Mouse (Mus musculus) adrenal gland, adult 18-20 months (tissue): ENCODE measurements around the gene Rtkn. TPM values are rescaled to one million over a fixed set of nuclear protein-coding genes. Genes with fewer than 3 reads are reported as not detected.

Experiments used
- DNase-seq, 2 experiments: peaks; one replicate each; pipeline ENCODE4 v3.0.0; 2021 to 2022; ENCODE audit warnings: low spot score in 2 of 2
- microRNA-seq, 2 experiments: library from miRNA; unstranded; fragments of <30 nt; microRNA quantifications; one replicate each; pipeline ENCODE4 v1.2.0; 2021; ENCODE audit warnings: borderline number of aligned reads in 2 of 2
- total RNA-seq, 2 experiments: library from RNA; stranded (reverse); gene quantifications; 1 replicate in 1 of 2; 2 replicates in 1 of 2; pipeline ENCODE4 v1.2.3; 2021

Rtkn gene
- total RNA-seq, 2 experiments from 2014 or later: 4.7 to 6.6 TPM

DNA sequence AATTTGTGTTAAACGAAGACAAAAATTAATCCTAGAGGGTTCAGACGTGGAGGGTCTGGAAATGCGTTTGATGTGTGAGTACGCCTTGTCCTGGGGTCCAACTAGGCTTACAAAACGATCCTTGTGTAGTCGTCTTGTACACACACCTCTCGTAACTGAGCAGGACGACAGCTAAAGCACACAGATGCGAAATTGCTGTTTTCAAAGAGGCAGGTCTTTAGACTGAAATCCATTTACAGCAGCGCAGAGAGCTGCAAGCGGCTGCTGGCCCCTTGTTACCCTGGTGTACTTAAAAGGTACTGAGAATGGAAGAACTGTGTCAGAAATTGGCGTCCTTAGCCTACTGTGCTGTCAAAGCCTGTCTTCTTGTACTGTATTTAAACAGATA is 31.0 kb downstream of the Rtkn start:
- DNase-seq: no peak

DNA sequence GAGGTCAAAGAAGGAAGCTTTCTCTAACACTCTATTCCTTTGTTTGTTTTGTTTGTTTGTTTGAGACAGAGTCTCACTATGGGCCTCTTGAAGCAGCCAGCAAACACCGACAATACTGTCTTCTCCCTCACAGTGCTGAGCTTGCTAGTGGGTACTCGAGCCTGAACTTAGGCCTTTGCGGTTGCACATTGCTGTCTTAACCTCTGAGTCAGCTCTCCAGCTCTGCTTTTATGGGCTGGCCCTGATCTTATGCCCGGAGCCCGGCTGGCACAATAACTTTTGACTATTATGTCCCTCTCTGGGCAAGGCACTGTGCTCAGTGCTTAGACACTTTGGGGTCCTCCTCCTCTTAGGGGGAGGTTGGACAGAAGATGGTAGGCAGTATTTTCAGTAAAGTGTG is 34.6 kb downstream of the Rtkn start:
- no peak for DNase-seq

DNA sequence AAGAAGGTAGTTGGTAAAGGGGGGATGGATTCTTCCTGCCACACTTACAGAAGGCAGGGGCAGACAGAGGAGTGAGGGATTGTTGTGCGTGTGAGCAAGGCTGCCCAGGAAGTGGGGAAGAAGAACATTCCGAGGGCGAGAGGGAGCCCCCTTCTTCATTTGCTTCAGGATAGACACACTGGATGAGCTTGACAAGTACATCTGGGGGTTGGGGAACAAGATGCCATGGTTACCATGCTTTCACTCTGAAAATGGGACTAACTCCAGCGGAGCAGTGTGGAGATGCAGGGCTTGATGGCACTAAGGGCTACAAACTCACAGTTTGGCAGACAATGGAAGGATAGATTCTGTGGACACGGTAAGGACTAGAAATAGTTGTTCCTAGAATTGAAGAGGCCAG is 35.8 kb downstream of the Rtkn start:
- DNase-seq: no peak

DNA sequence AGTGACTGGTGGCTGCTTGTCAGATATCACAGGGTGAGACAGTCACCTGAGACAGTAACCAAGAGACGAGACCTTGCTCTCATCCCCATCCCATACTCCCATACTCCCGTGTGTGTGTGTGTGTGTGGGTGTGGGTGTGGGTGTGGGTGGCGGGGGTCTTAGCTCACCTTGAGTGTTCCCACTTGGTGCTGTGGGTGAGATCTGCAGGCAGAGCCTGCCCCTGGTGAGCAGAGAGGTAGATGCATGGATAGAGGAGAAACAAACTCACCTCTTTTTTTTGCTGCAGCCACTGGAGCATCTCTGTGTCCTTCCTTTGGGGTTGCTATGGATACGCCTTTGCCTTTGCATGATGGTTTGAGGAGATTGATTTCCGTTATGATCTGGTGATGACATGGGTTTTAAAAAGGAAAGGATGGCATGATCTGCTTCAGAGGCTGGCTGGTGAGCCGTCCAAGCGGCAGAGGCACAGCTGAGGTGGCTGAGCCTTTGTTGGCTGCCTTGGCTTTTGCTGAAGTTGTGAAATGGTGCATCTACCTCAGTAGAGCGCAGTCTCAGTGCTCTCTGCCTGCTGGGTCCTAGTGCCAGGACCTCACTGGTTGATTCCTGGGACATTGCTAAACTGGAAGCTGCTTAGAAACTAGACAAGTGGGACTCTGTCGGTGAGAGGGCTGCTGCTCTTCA is 37.1 kb downstream of the Rtkn start:
- DNase-seq: no peak

DNA sequence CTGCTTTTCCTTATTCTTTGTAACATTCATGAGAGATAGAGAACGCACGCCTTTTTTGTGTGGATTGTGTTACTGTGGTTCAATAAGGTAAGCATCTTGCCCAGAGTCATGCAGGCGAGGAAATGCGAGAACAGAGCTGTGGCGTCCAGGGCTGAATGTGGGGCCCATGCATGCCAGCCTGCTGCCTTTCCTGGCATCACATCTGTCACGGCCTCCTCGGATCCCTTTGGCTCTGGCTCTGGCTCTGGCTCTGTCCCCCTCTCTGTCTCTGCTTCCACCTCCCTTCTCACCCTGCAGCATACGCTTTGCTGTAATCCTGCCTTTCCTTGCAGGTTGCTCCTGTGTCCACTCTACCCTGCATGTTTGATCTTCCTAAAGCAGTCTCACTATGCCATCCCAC is 40.7 kb downstream of the Rtkn start:
- DNase-seq: no peak

DNA sequence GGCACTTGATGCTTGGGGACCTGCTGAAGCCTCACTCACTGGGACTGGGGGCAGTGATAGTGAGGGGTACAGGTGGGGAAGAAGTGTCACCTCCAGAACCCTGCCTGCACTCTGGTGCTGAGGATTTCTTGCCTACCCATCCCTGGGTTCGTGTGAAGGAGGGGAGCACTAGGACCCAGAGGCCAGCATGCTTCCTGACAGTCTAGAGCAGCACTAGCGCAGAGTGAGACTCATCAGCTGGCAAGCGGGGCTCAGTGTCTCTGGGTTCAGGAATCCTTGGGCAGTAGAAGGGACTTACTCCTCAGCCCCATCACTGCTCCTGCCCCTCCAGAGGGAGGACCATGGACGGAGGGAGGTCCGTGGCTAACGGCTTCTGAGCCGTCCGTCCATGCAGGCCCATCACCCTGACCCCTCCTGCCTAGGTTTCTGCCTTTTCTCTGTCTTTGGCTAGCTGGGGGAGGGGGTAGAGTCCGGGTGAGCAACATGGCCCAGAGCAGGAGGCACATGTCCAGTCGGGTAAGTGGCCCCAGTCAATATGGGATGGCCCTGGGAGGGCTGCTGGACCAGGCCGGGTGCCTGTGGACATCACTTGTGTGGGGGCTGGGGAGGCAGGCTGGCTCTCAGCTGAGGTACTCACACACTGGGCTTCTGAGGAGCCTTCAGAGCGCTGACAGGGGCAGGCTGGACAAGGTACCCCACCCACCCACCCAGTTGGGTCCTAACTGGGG is 44.3 kb downstream of the Rtkn start:
- DNase-seq: peak in 1 of 2 experiments; percentile 35

DNA sequence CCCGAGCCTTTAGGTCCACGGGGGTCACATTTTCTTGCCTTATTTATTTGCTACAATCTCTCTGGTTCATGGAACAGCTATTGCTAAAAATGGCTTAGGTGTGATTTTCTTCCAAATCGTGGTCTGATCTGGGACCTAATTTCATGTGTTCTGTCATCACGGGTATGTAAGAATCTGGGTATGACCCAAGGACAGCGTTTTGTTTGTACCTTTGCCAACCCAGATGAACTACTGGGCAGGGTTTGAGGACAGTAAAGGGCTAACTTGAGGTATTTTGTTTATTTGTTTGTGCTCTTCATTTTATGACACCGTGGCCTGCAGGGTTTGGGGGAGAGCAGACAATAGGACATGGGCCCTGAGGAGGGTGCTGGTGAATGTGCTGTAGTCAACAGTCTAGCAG is 45.3 kb downstream of the Rtkn start:
- DNase-seq: no peak

DNA sequence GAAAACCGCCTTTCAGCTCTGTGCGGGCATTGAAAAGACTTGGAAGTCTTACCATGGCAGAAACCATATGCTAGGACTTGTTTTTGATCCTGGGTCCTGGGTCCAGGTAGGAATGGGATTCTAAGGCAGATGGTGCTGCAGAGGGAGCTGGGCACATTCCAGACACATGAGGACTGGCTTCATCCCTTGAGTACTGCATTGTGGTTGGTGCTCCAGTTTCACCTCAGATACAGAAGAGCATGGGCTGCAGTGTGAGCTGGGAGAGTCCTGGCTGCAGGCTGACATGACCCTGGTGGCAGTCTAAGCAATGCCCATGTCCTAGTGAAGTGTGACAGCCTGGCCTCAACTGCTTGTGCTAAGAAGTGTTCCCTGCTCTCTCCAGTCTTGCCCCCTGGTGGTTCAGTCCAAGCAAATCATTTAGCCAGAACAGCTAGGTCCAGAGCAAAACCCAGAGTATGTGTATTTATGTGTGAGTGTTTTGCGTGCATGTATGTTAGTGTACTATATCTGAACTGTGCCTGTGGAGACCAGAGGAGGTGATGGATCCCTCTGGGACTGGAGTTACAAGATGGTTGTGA is 49.7 kb downstream of the Rtkn start:
- no peak for DNase-seq

DNA sequence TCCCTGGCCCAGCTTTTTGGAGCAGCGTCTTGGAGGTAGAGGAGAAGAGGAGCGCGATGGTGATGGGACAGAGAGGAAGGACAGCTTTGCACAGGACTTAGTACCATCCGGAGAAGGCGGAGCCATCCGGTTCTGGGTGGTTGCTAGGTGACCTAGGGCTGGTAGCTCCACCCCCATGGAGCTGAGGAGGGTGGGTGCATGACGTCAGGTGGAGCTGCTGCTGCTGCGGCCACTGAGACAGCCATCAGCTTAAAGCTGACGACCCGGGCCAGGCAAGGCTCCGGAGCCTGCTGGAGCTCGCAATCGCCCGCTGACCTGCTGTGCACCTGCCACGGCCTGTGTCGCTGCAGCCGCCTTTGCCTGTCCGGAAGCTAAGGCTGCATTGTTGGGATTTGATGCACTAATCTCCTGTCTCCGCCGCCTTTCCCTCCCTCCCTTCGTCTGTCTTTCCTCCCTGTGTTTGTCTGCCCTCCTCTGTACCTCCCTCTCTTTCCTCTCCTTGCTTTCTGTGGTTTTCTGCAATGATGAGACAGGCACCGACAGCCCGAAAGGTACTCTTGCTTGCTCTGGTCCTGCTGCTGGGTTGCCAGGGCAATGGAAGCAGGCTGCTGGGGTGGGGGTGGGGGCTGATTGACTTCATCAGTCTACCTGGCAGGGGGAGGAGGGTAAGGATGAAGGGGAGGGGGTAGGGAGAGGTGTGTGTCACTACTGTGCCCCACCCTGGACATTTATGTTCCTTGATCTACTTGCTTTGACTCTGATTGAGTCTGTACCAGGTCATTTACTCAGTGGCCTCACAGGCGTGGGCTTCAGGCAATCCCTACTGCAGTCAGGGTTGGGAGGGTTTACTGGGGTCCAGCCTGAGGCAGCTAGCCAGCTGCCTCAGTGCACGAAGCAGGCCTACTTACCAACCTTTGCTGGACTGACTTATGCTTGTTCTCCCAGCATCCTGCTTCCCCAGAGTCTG is 50.9 kb downstream of the Rtkn start:
- no peak for DNase-seq

DNA sequence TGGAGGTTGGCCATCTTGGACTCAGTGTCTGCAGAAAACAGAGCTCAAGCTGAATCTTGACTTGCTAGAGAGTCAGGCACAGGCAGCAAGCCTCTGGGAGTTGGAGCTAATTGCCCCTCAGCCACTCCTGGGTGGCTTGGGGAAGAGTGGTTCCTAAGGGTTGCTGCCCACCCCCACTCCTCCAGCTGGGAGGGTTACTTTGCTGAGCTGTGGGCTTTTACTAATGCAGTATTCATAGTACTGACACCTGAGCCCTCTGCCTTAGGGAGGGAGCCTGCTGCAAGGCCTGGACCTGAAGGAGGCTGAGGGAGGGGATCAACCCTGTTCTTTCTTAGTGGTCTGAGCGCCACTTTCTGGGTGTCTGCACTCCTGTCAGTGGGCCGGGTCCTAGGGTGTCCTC is 51.7 kb downstream of the Rtkn start:
- DNase-seq: no peak

DNA sequence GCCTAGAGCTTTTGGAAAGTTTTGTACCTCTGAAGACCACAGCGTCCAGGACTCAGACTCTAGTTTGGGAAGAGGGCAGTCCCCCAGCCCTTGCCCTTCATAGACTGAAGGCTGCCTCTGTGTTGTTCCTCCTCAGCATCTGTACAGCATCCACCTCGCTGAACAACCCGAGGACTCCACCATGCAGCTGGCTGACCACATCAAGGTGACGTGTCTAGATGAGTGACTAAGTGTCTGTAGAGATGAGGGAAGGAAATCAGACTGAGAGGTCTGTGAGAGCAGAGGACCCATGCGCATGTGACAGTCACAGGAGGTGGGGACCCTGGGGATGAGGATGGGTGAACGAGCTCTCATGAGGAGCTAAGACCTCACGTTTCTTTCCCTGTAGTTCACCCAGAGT is 58.3 kb downstream of the Rtkn start:
- no peak for DNase-seq

DNA sequence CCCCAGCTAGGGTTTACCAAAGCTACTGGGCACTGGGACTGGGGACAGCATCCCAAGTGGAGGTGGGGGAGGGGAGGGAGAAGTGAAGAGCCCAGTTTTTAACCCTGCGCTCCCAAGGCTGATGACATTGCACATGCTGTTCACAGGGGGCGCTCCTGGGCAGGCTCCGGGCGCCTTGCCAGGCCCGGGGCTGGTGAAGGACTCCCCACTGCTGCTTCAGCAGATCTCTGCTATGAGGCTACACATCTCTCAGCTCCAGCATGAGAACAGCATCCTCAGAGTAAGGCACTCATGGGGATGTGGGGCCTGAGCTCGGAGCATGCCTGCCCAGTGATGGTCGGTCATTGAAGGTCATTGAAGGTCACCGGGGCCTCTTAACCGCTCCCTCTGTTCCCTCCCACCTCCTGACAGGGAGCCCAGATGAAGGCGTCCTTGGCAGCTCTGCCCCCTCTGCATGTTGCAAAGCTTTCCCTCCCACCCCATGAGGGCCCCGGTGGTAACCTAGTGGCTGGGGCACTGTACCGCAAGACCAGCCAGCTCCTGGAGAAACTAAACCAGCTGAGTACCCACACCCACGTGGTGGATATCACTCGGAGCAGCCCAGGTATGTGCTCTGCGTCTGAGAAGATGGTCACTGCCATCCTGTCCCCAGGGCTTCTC is 62.2 kb downstream of the Rtkn start:
- DNase-seq: peak; percentile 44 to 64

Small RNA genes within 50 kb of the gene (microRNA-seq; reads per million reads assigned to microRNA genes)
- 0 reads per million in 2 experiments for gene Mir3470a

Other genes with a start within 250 kb of the Rtkn start
- gene Sema4f, start 195.7 kb upstream of the Rtkn start, total RNA-seq: under 1 TPM; 0.74 to 0.76 TPM
- not detected for gene M1ap, start 188.6 kb upstream of the Rtkn start, total RNA-seq
- 1 to 10 TPM; 7.0 to 7.2 TPM for gene Dok1, start 102.0 kb upstream of the Rtkn start, total RNA-seq
- 1 to 10 TPM; 1.6 to 1.8 TPM for gene Loxl3, start 101.3 kb upstream of the Rtkn start, total RNA-seq
- gene Aup1, start 80.9 kb upstream of the Rtkn start, total RNA-seq: 100 to 1,000 TPM; 175 to 219 TPM
- 10 to 100 TPM; 44.0 to 55.2 TPM for gene Htra2, start 80.2 kb upstream of the Rtkn start, total RNA-seq
- gene Dqx1, start 77.6 kb upstream of the Rtkn start, total RNA-seq: 1 to 10 TPM; 2.2 to 3.3 TPM
- 10 to 100 TPM in 1 of 2 experiments, 1 to 10 TPM in 1; 6.0 to 12.8 TPM for gene Tlx2, start 65.2 kb upstream of the Rtkn start, total RNA-seq
- 10 to 100 TPM; 36.4 to 39.3 TPM for gene Pcgf1, start 57.6 kb upstream of the Rtkn start, total RNA-seq
- 1 to 10 TPM; 5.0 to 7.6 TPM for gene Lbx2, start 49.1 kb upstream of the Rtkn start, total RNA-seq
- gene Ccdc142, start 33.9 kb upstream of the Rtkn start, total RNA-seq: 1 to 10 TPM; 4.4 to 5.8 TPM
- 1 to 10 TPM; 4.0 to 5.1 TPM for gene Gm42688, start 33.8 kb upstream of the Rtkn start, total RNA-seq
- gene Mrpl53, start 26.4 kb upstream of the Rtkn start, total RNA-seq: 100 to 1,000 TPM in 1 of 2 experiments, 10 to 100 TPM in 1; 99.5 to 107 TPM
- 10 to 100 TPM; 38.2 to 57.2 TPM for gene Mogs, start 20.0 kb upstream of the Rtkn start, total RNA-seq
- 10 to 100 TPM; 84.3 to 89.0 TPM for gene Wbp1, start 13.9 kb upstream of the Rtkn start, total RNA-seq
- 10 to 100 TPM; 20.1 to 20.7 TPM for gene Ino80b, start 10.0 kb upstream of the Rtkn start, total RNA-seq
- gene Wdr54, start 20.9 kb downstream of the Rtkn start, total RNA-seq: 1 to 10 TPM; 1.9 to 3.6 TPM
- 1 to 10 TPM; 1.1 to 1.4 TPM for gene 1700003E16Rik, start 20.9 kb downstream of the Rtkn start, total RNA-seq
- gene Dctn1, start 30.5 kb downstream of the Rtkn start, total RNA-seq: 100 to 1,000 TPM; 111 to 138 TPM
- under 1 TPM in 1 of 2 experiments, not detected in 1; 0.07 TPM for gene Slc4a5, start 84.4 kb downstream of the Rtkn start, total RNA-seq
- 10 to 100 TPM; 12.3 to 24.1 TPM for gene Mthfd2, start 190.4 kb downstream of the Rtkn start, total RNA-seq
- gene Mob1a, start 190.6 kb downstream of the Rtkn start, total RNA-seq: 10 to 100 TPM; 67.7 to 79.2 TPM
- 100 to 1,000 TPM; 257 to 284 TPM for gene Bola3, start 213.7 kb downstream of the Rtkn start, total RNA-seq